8 mouse cellular contexts compared by ENCODE assay signal in genomic region chr10:80141243-80141642, GRCm38 (mm10). TPM values are rescaled to one million over a fixed set of nuclear protein-coding genes. Genes with fewer than 3 reads are reported as not detected.
DNase-seq lines count a peak whose midpoint lies in the region; ATAC-seq and TF ChIP-seq lines count a peak whose summit lies in the region.

No protein-coding gene starts in this region.

- peak overlapping the region; percentile 82 for H3K27ac ChIP-seq in embryonic facial prominence, embryonic 12.5 days
- H3K27ac ChIP-seq in kidney, adult 2 months (ENCODE audit: insufficient read depth, low read depth, low read length): peak overlapping the region; percentile 78
- H3K27ac ChIP-seq in limb, embryonic 12.5 days: peak overlapping the region; percentile 68
- H3K27ac ChIP-seq in midbrain, embryonic 14.5 days (replicated peaks; ENCODE audit: low read depth, low read length): peak overlapping the region; percentile 87

- H3K4me1 ChIP-seq in embryonic facial prominence, embryonic 12.5 days: peaks cover 36% of the 10 kb centered on the region
- H3K4me1 ChIP-seq in kidney, adult 2 months (ENCODE audit: control insufficient read depth, insufficient read depth, low read length): peaks cover 10% of the 10 kb centered on the region
- H3K4me1 ChIP-seq in limb, embryonic 12.5 days (replicated peaks): peaks cover 55% of the 10 kb centered on the region
- peaks cover 34% of the 10 kb centered on the region for H3K4me1 ChIP-seq in midbrain, embryonic 14.5 days (ENCODE audit: control insufficient read depth, insufficient read depth, low read length)

- peak overlapping the region; percentile 92 for H3K4me2 ChIP-seq in embryonic facial prominence, embryonic 12.5 days (replicated peaks)
- peak overlapping the region; percentile 91 for H3K4me2 ChIP-seq in limb, embryonic 12.5 days
- peak overlapping the region; percentile 94 for H3K4me2 ChIP-seq in midbrain, embryonic 14.5 days (ENCODE audit: low read length)

- peak; percentile 23 for TF ChIP-seq POLR2A in kidney, adult 2 months (IDR thresholded peaks at IDR 0.05; ENCODE audit: low read depth, low read length)

- peak overlapping the region; percentile 40; the same call in 1 of the 2 replicates for H3K9ac ChIP-seq in embryonic facial prominence, embryonic 12.5 days
- peak overlapping the region; percentile 40; the same call in 1 of the 2 replicates for H3K9ac ChIP-seq in limb, embryonic 12.5 days (replicated peaks)
- peak overlapping the region; percentile 88; the same call in 1 of the 2 replicates for H3K9ac ChIP-seq in midbrain, embryonic 14.5 days (replicated peaks; ENCODE audit: low read length)

- peak overlapping the region; percentile 77 for H3K4me3 ChIP-seq in embryonic facial prominence, embryonic 12.5 days
- H3K4me3 ChIP-seq in kidney, adult 2 months (ENCODE audit: insufficient read depth, low read depth, low read length): peak overlapping the region; percentile 44
- peak overlapping the region; percentile 75 for H3K4me3 ChIP-seq in limb, embryonic 12.5 days (replicated peaks)
- peak overlapping the region; percentile 73 for H3K4me3 ChIP-seq in midbrain, embryonic 14.5 days (replicated peaks; ENCODE audit: low read depth, low read length)

- WGBS in embryonic facial prominence, embryonic 12.5 days: under 1% methylated on average over 29 of the region's 29 CpGs
- under 1% methylated on average over 29 of the region's 29 CpGs for WGBS in kidney, adult 2 months
- 1% methylated on average over 29 of the region's 29 CpGs for WGBS in limb, embryonic 12.5 days
- 1% methylated on average over 29 of the region's 29 CpGs for whole genome bisulfite sequencing in midbrain, embryonic 14.5 days

- H3K27me3 ChIP-seq in embryonic facial prominence, embryonic 12.5 days: peaks cover 23% of the 10 kb centered on the region
- H3K27me3 ChIP-seq in kidney, adult 2 months (replicated peaks; ENCODE audit: control insufficient read depth, insufficient read depth, low read length): no peaks in the 10 kb centered on the region
- H3K27me3 ChIP-seq in limb, embryonic 12.5 days: peaks cover 43% of the 10 kb centered on the region
- H3K27me3 ChIP-seq in midbrain, embryonic 14.5 days (ENCODE audit: control insufficient read depth, insufficient read depth, low read length): no peaks in the 10 kb centered on the region; the same call in 1 of the 2 replicates

- peak; percentile 49 for ATAC-seq in embryonic facial prominence, embryonic 12.5 days (ENCODE audit: insufficient number of reproducible peaks, insufficient read depth, low FRiP score, low TSS enrichment)
- peak; percentile 11; the same call in 1 of the 2 replicates for ATAC-seq in limb, embryonic 12.5 days (ENCODE audit: insufficient number of reproducible peaks, insufficient read depth, low FRiP score, low TSS enrichment, low read depth)
- ATAC-seq in midbrain, embryonic 14.5 days (ENCODE audit: low FRiP score, low TSS enrichment): peak; percentile 59

- H3K9me3 ChIP-seq in embryonic facial prominence, embryonic 12.5 days: no peaks in the 10 kb centered on the region
- H3K9me3 ChIP-seq in limb, embryonic 12.5 days: no peaks in the 10 kb centered on the region
- no peaks in the 10 kb centered on the region for H3K9me3 ChIP-seq in midbrain, embryonic 14.5 days (ENCODE audit: control insufficient read depth, low read length)

- peaks cover 29% of the 10 kb centered on the region for H3K36me3 ChIP-seq in embryonic facial prominence, embryonic 12.5 days
- H3K36me3 ChIP-seq in kidney, adult 2 months (ENCODE audit: control insufficient read depth, insufficient read depth, low read length): no peaks in the 10 kb centered on the region
- H3K36me3 ChIP-seq in limb, embryonic 12.5 days: peaks cover 30% of the 10 kb centered on the region
- H3K36me3 ChIP-seq in midbrain, embryonic 14.5 days (ENCODE audit: control insufficient read depth, insufficient read depth, low read length): peaks cover 27% of the 10 kb centered on the region

- peak; percentile 82 for TF ChIP-seq CTCF in kidney, adult 2 months (conservative IDR thresholded peaks at IDR 0.05; ENCODE audit: insufficient read depth, insufficient read length, low read depth, low read length)

- peak; percentile 90 for DNase-seq in 3T3-L1 (ENCODE audit: low read depth, low spot score)
- DNase-seq in adrenal gland, postnatal 36 days: peak; percentile 98
- DNase-seq in heart, adult 18-20 months: peak; percentile 95 to 98
- DNase-seq in kidney, adult 2 months: peak; percentile 98
- DNase-seq in midbrain, embryonic 14.5 days: peak; percentile 96
- peak; percentile 90 for DNase-seq in spleen, adult 12 weeks (ENCODE audit: low spot score)

RNA-seq across cellular contexts. Expression of gene Cbarp, which starts 0.6 kb away (rescaled TPM):
- total RNA-seq in adrenal gland, postnatal 36 days (2021): 100 to 1,000 TPM in 1 of 2 experiments, 10 to 100 TPM in 1; 57.5 to 205 TPM
- polyA plus RNA-seq in embryonic facial prominence, embryonic 12.5 days (2016; fragmentation: Nextera tagmentation; extraction: Ambion mirVana): 8.4 and 8.5 TPM in 2 replicates
- 1 to 10 TPM; 2.7 to 3.1 TPM for total RNA-seq in heart, adult 18-20 months (2021)
- polyA plus RNA-seq in kidney, adult 2 months (2012; rRNA removed): 8.1 and 8.7 TPM in 2 replicates
- polyA plus RNA-seq in limb, embryonic 12.5 days (2016; fragmentation: Nextera tagmentation; extraction: Ambion mirVana): 4.9 and 5.6 TPM in 2 replicates
- polyA plus RNA-seq in midbrain, embryonic 14.5 days (2014; fragmentation: Nextera tagmentation; extraction: Ambion mirVana): 78.9 and 101 TPM in 2 replicates

RNA-seq across cellular contexts. Expression of gene Atp5d, which starts 2.8 kb away (rescaled TPM):
- total RNA-seq in adrenal gland, postnatal 36 days (2021): 100 to 1,000 TPM; 561 to 735 TPM
- polyA plus RNA-seq in embryonic facial prominence, embryonic 12.5 days (2016; fragmentation: Nextera tagmentation; extraction: Ambion mirVana): 457 and 481 TPM in 2 replicates
- total RNA-seq in heart, adult 18-20 months (2021): 1,000 to 10,000 TPM; 1,096 to 1,108 TPM
- 1,948 and 2,036 TPM in 2 replicates for polyA plus RNA-seq in kidney, adult 2 months (2012; rRNA removed)
- polyA plus RNA-seq in limb, embryonic 12.5 days (2016; fragmentation: Nextera tagmentation; extraction: Ambion mirVana): 460 and 465 TPM in 2 replicates
- polyA plus RNA-seq in midbrain, embryonic 14.5 days (2014; fragmentation: Nextera tagmentation; extraction: Ambion mirVana): 407 and 480 TPM in 2 replicates

RNA-seq across cellular contexts. Expression of gene Midn, which starts 6.8 kb away (rescaled TPM):
- 100 to 1,000 TPM; 104 to 188 TPM for total RNA-seq in adrenal gland, postnatal 36 days (2021)
- polyA plus RNA-seq in embryonic facial prominence, embryonic 12.5 days (2016; fragmentation: Nextera tagmentation; extraction: Ambion mirVana): 33.4 and 35.1 TPM in 2 replicates
- 100 to 1,000 TPM; 117 to 125 TPM for total RNA-seq in heart, adult 18-20 months (2021)
- 65.6 and 67.0 TPM in 2 replicates for polyA plus RNA-seq in kidney, adult 2 months (2012; rRNA removed)
- polyA plus RNA-seq in limb, embryonic 12.5 days (2016; fragmentation: Nextera tagmentation; extraction: Ambion mirVana): 30.6 and 38.0 TPM in 2 replicates
- 62.6 and 65.6 TPM in 2 replicates for polyA plus RNA-seq in midbrain, embryonic 14.5 days (2014; fragmentation: Nextera tagmentation; extraction: Ambion mirVana)

RNA-seq across cellular contexts. Expression of gene Cirbp, which starts 24.5 kb away (rescaled TPM):
- total RNA-seq in adrenal gland, postnatal 36 days (2021): 100 to 1,000 TPM in 1 of 2 experiments, 10 to 100 TPM in 1; 35.0 to 104 TPM
- polyA plus RNA-seq in embryonic facial prominence, embryonic 12.5 days (2016; fragmentation: Nextera tagmentation; extraction: Ambion mirVana): 151 and 159 TPM in 2 replicates
- 10 to 100 TPM; 46.3 to 54.9 TPM for total RNA-seq in heart, adult 18-20 months (2021)
- polyA plus RNA-seq in kidney, adult 2 months (2012; rRNA removed): 86.7 and 87.8 TPM in 2 replicates
- polyA plus RNA-seq in limb, embryonic 12.5 days (2016; fragmentation: Nextera tagmentation; extraction: Ambion mirVana): 166 and 175 TPM in 2 replicates
- 295 and 421 TPM in 2 replicates for polyA plus RNA-seq in midbrain, embryonic 14.5 days (2014; fragmentation: Nextera tagmentation; extraction: Ambion mirVana)

RNA-seq across cellular contexts. Expression of gene Stk11, which starts 25.6 kb away (rescaled TPM):
- total RNA-seq in adrenal gland, postnatal 36 days (2021): 100 to 1,000 TPM; 146 to 149 TPM
- 17.2 and 18.5 TPM in 2 replicates for polyA plus RNA-seq in embryonic facial prominence, embryonic 12.5 days (2016; fragmentation: Nextera tagmentation; extraction: Ambion mirVana)
- 100 to 1,000 TPM; 127 to 149 TPM for total RNA-seq in heart, adult 18-20 months (2021)
- polyA plus RNA-seq in kidney, adult 2 months (2012; rRNA removed): 114 and 117 TPM in 2 replicates
- polyA plus RNA-seq in limb, embryonic 12.5 days (2016; fragmentation: Nextera tagmentation; extraction: Ambion mirVana): 16.1 and 18.1 TPM in 2 replicates
- polyA plus RNA-seq in midbrain, embryonic 14.5 days (2014; fragmentation: Nextera tagmentation; extraction: Ambion mirVana): 26.5 and 38.7 TPM in 2 replicates

Comparison
In these comparisons a context has a peak if more than half of its experiments do, and no peak if none do; other contexts are left out.
1. Peak in every context shown above with its lines: DNase-seq, ATAC-seq, H3K4me3 ChIP-seq and H3K27ac ChIP-seq.